Mouse (Mus musculus): ENCODE measurements around the gene Tango6.
A peak's percentile ranks its signal among the peaks of the same experiment; 100 is the strongest.
"Not testable (repeated sequence)": the region's sequence is repeated elsewhere in the genome, so short reads cannot be mapped to it uniquely, and the experiment has no call there.

Tango6 gene

GRCm38 (mm10) chr8:106761317-106761716, 78.4 kb downstream of the Tango6 start:
- DNase-seq (ENCODE audit: low spot score in 2 of 2), result peak in 1 of 2 experiments; percentile 29

- no peak for DNase-seq (ENCODE audit: low spot score in 2 of 2)
These were observed 79.1 kb downstream of the Tango6 start for GRCm38 (mm10) chr8:106761867-106762523.

- no peak for DNase-seq (ENCODE audit: low spot score in 2 of 2)
These were observed 81.7 kb downstream of the Tango6 start for GRCm38 (mm10) chr8:106764529-106764928.

GRCm38 (mm10) chr8:106765570-106765969, 82.7 kb downstream of the Tango6 start:
- no peak for DNase-seq (ENCODE audit: low spot score in 2 of 2)

- no peak for DNase-seq (ENCODE audit: low spot score in 2 of 2)
These were observed 83.9 kb downstream of the Tango6 start for GRCm38 (mm10) chr8:106766736-106767135.

GRCm38 (mm10) chr8:106769147-106769805, 86.4 kb downstream of the Tango6 start:
- DNase-seq (ENCODE audit: low spot score in 2 of 2), result no peak

- peak; percentile 35 to 42 for DNase-seq (ENCODE audit: low spot score in 2 of 2)
These were observed 87.8 kb downstream of the Tango6 start for GRCm38 (mm10) chr8:106770596-106771179.

GRCm38 (mm10) chr8:106772094-106772493, 89.2 kb downstream of the Tango6 start:
- no peak for DNase-seq (ENCODE audit: low spot score in 2 of 2)

- DNase-seq (ENCODE audit: low spot score in 2 of 2), result no peak
These were observed 89.6 kb downstream of the Tango6 start for GRCm38 (mm10) chr8:106772501-106772900.

- peak; percentile 49 to 62 for DNase-seq (ENCODE audit: low spot score in 2 of 2)
These were observed 91.9 kb downstream of the Tango6 start for GRCm38 (mm10) chr8:106774567-106775320.

GRCm38 (mm10) chr8:106789623-106790022, 106.8 kb downstream of the Tango6 start:
- DNase-seq (ENCODE audit: low spot score in 2 of 2), result no peak

GRCm38 (mm10) chr8:106794820-106795219, 112.0 kb downstream of the Tango6 start:
- DNase-seq (ENCODE audit: low spot score in 2 of 2), result no peak

GRCm38 (mm10) chr8:106799821-106800220, 117.0 kb downstream of the Tango6 start:
- no peak for DNase-seq (ENCODE audit: low spot score in 2 of 2)

GRCm38 (mm10) chr8:106801261-106801660, 118.4 kb downstream of the Tango6 start:
- no peak for DNase-seq (ENCODE audit: low spot score in 2 of 2)

- not testable (repeated sequence) for DNase-seq (ENCODE audit: low spot score in 2 of 2)
These were observed 119.7 kb downstream of the Tango6 start for GRCm38 (mm10) chr8:106802384-106803137.

GRCm38 (mm10) chr8:106805859-106806258, 123.0 kb downstream of the Tango6 start:
- no peak for DNase-seq (ENCODE audit: low spot score in 2 of 2)

GRCm38 (mm10) chr8:106807461-106807860, 124.6 kb downstream of the Tango6 start:
- DNase-seq (ENCODE audit: low spot score in 2 of 2), result no peak

GRCm38 (mm10) chr8:106809726-106810125, 126.9 kb downstream of the Tango6 start:
- DNase-seq (ENCODE audit: low spot score in 2 of 2), result no peak

- peak; percentile 55 to 63 for DNase-seq (ENCODE audit: low spot score in 2 of 2)
These were observed 127.5 kb downstream of the Tango6 start for GRCm38 (mm10) chr8:106810406-106810805.

- no peak for DNase-seq (ENCODE audit: low spot score in 2 of 2)
These were observed 129.7 kb downstream of the Tango6 start for GRCm38 (mm10) chr8:106812560-106812959.

- DNase-seq (ENCODE audit: low spot score in 2 of 2), result peak in 1 of 2 experiments; percentile 53
These were observed 133.7 kb downstream of the Tango6 start for GRCm38 (mm10) chr8:106816431-106817170.
